Mouse (Mus musculus) liver, embryonic 16.5 days (tissue): ENCODE results near the gene Rnf41. TPM values are rescaled to one million over a fixed set of nuclear protein-coding genes. Genes with fewer than 3 reads are reported as not detected.
A peak's percentile ranks its signal among the peaks of the same experiment; 100 is the strongest.

Experiments
- ATAC-seq: fragments of 200-750 bp; cut with Nextera tagmentation; 2 replicates; pipeline ENCODE4 v1.8.0; 2017; ENCODE audit warnings: low read depth, mild to moderate bottlenecking, moderate number of reproducible peaks, moderate library complexity
- H3K27ac ChIP-seq: fragments of 300-500 bp; sonication (generic); 2 replicates; pipeline ENCODE4 v1.5.1; 2014; ENCODE audit warnings: mild to moderate bottlenecking, low read length
- H3K27me3 ChIP-seq: fragments of 300-500 bp; sonication (generic); 2 replicates; pipeline ENCODE4 v1.6.1; 2014; ENCODE audit warnings: low read depth, low read length, mixed read lengths; ENCODE audit not compliant: control insufficient read depth, insufficient read depth
- H3K36me3 ChIP-seq: fragments of 300-500 bp; sonication (generic); 2 replicates; pipeline ENCODE4 v1.6.1; 2014; ENCODE audit warnings: mild to moderate bottlenecking; ENCODE audit not compliant: control insufficient read depth, insufficient read depth
- H3K4me1 ChIP-seq: fragments of 300-500 bp; sonication (generic); 2 replicates; pipeline ENCODE4 v1.6.1; 2014; ENCODE audit warnings: low read depth, low read length, mixed read lengths; ENCODE audit not compliant: control insufficient read depth
- H3K4me2 ChIP-seq: fragments of 300-500 bp; sonication (generic); 2 replicates; pipeline ENCODE4 v1.6.1; 2014; ENCODE audit warnings: low read depth, low read length, mixed read lengths
- H3K4me3 ChIP-seq: fragments of 300-500 bp; sonication (generic); 2 replicates; pipeline ENCODE4 v1.5.1; 2014; ENCODE audit warnings: low read depth, mild to moderate bottlenecking, low read length
- H3K9ac ChIP-seq: fragments of 300-500 bp; sonication (generic); 2 replicates; pipeline ENCODE4 v1.6.1; 2014; ENCODE audit warnings: low read depth, low read length
- H3K9me3 ChIP-seq: fragments of 300-500 bp; sonication (generic); replicated peaks from 2 replicates; pipeline ENCODE4 v1.6.1; 2016; ENCODE audit warnings: low read length; ENCODE audit not compliant: control insufficient read depth
- WGBS: fragments of 180-500 bp; shearing (Covaris S2); extraction: QIAGEN DNeasy Blood & Tissue Kit; methylation state at CpG from one replicate; pipeline ENCODE4 v1.1.7; 2014; ENCODE audit not compliant: insufficient replicate concordance; 5-methylcytosine and 5-hydroxymethylcytosine counted together
- polyA plus RNA-seq: library from polyadenylated mRNA; unstranded; fragments of >200 nt; fragmentation: Nextera tagmentation; extraction: Ambion mirVana; gene quantifications from 2 replicates; pipeline ENCODE4 v1.2.1, GENCODE M21; 2015

The Rnf41 gene
- polyA plus RNA-seq, result 8.3 and 8.5 TPM in 2 replicates

GRCm38 (mm10) chr10:128411211-128412054 lies at the start of gene Rnf41, which contains the start of gene Nabp2:
TSS of gene Rnf41 (plus strand) at chr10:128411657.
TSS of gene Nabp2 (minus strand) at chr10:128411492.
- Histone ChIP-seq H3K4me3 (peak within 1 kb of the TSS; percentile 89), H3K9me3 (no peaks in the 10 kb centered on the region), H3K4me1 (peaks cover 47% of the 10 kb centered on the region), H3K4me2 (peak within 1 kb of the TSS; percentile 97), H3K36me3 (no peaks in the 10 kb centered on the region), H3K9ac (peak within 1 kb of the TSS; percentile 87), H3K27me3 (no peaks in the 10 kb centered on the region), H3K27ac (peak within 1 kb of the TSS; percentile 82)
- ATAC-seq, result peak; percentile 74
- WGBS, result under 1% methylated on average over 50 of the region's 50 CpGs

- no peak overlapping the region for H3K4me3 ChIP-seq
- no peak overlapping the region for H3K27ac ChIP-seq
- no peaks in the 10 kb centered on the region for H3K4me1 ChIP-seq
- H3K9ac ChIP-seq, result no peak overlapping the region
- no peak overlapping the region for H3K4me2 ChIP-seq
- H3K27me3 ChIP-seq, result no peaks in the 10 kb centered on the region
- no peak for ATAC-seq
- WGBS, result 79% methylated on average over 6 of the region's 6 CpGs
- H3K36me3 ChIP-seq, result peaks cover 54% of the 10 kb centered on the region
- H3K9me3 ChIP-seq, result no peaks in the 10 kb centered on the region
Measured at GRCm38 (mm10) chr10:128361836-128362235, 49.6 kb upstream of the Rnf41 start.

GRCm38 (mm10) chr10:128362568-128362967 lies 48.9 kb upstream of the Rnf41 start:
- no peaks in the 10 kb centered on the region for H3K9me3 ChIP-seq
- WGBS, result 48% methylated on average over 3 of the region's 3 CpGs
- no peak for ATAC-seq

GRCm38 (mm10) chr10:128367899-128368401 lies 43.5 kb upstream of the Rnf41 start:
- 22% methylated on average over 19 of the region's 19 CpGs for WGBS

More at GRCm38 (mm10) chr10:128362568-128362967, 48.9 kb upstream of the Rnf41 start:
- no peak overlapping the region for H3K4me3 ChIP-seq
- no peaks in the 10 kb centered on the region for H3K27me3 ChIP-seq
- H3K27ac ChIP-seq, result no peak overlapping the region
- H3K9ac ChIP-seq, result no peak overlapping the region
- no peak overlapping the region for H3K4me2 ChIP-seq
- H3K36me3 ChIP-seq, result peaks cover 54% of the 10 kb centered on the region
- peaks cover 1% of the 10 kb centered on the region for H3K4me1 ChIP-seq

GRCm38 (mm10) chr10:128368402-128369217 lies 42.8 kb upstream of the Rnf41 start, which contains the start of gene Coq10a:
TSS of gene Coq10a (minus strand) at chr10:128368997.
- H3K4me2 ChIP-seq, result peak within 1 kb of the TSS; percentile 97
- peaks cover 23% of the 10 kb centered on the region for H3K4me1 ChIP-seq
- ATAC-seq, result peak; percentile 87
- no peaks in the 10 kb centered on the region for H3K27me3 ChIP-seq
- peak within 1 kb of the TSS; percentile 87 for H3K4me3 ChIP-seq
- peaks cover under 1% of the 10 kb centered on the region for H3K36me3 ChIP-seq
- no peaks in the 10 kb centered on the region for H3K9me3 ChIP-seq
- peak within 1 kb of the TSS; percentile 82 for H3K9ac ChIP-seq
- peak within 1 kb of the TSS; percentile 90 for H3K27ac ChIP-seq
- WGBS, result under 1% methylated on average over 67 of the region's 87 CpGs

More at GRCm38 (mm10) chr10:128367899-128368401, 43.5 kb upstream of the Rnf41 start:
- peak overlapping the region; percentile 97 for H3K4me2 ChIP-seq
- peaks cover 18% of the 10 kb centered on the region for H3K4me1 ChIP-seq
- no peaks in the 10 kb centered on the region for H3K9me3 ChIP-seq
- H3K9ac ChIP-seq, result peak overlapping the region; percentile 82
- H3K4me3 ChIP-seq, result peak overlapping the region; percentile 87
- H3K27me3 ChIP-seq, result no peaks in the 10 kb centered on the region
- ATAC-seq, result no peak
- peak overlapping the region; percentile 90 for H3K27ac ChIP-seq
- peaks cover 8% of the 10 kb centered on the region for H3K36me3 ChIP-seq

GRCm38 (mm10) chr10:128369218-128369543 lies 42.3 kb upstream of the Rnf41 start:
- Histone ChIP-seq H3K27ac (peak overlapping the region; percentile 90), H3K4me2 (peak overlapping the region; percentile 97), H3K4me3 (peak overlapping the region; percentile 87), H3K4me1 (peaks cover 23% of the 10 kb centered on the region), H3K9ac (peak overlapping the region; percentile 82), H3K9me3 (no peaks in the 10 kb centered on the region), H3K36me3 (no peaks in the 10 kb centered on the region), H3K27me3 (no peaks in the 10 kb centered on the region)
- ATAC-seq, result no peak
- WGBS, result 2% methylated on average over 9 of the region's 9 CpGs

GRCm38 (mm10) chr10:128369599-128369998 lies 41.9 kb upstream of the Rnf41 start:
- peak overlapping the region; percentile 90 for H3K27ac ChIP-seq
- H3K4me3 ChIP-seq, result peak overlapping the region; percentile 87
- no peaks in the 10 kb centered on the region for H3K27me3 ChIP-seq
- peak overlapping the region; percentile 97 for H3K4me2 ChIP-seq
- WGBS, result 66% methylated on average over 6 of the region's 6 CpGs
- H3K4me1 ChIP-seq, result peaks cover 23% of the 10 kb centered on the region
- no peak overlapping the region; the same call in 1 of the 2 replicates for H3K9ac ChIP-seq
- H3K36me3 ChIP-seq, result no peaks in the 10 kb centered on the region
- no peaks in the 10 kb centered on the region for H3K9me3 ChIP-seq
- no peak for ATAC-seq

GRCm38 (mm10) chr10:128370021-128370420 lies 41.4 kb upstream of the Rnf41 start:
- Histone ChIP-seq H3K36me3 (no peaks in the 10 kb centered on the region), H3K9me3 (no peaks in the 10 kb centered on the region), H3K4me2 (no peak overlapping the region), H3K9ac (no peak overlapping the region), H3K4me1 (peaks cover 23% of the 10 kb centered on the region), H3K27me3 (no peaks in the 10 kb centered on the region), H3K4me3 (no peak overlapping the region), H3K27ac (no peak overlapping the region)
- no peak for ATAC-seq
- WGBS, result 66% methylated on average over 5 of the region's 6 CpGs
